Mouse (Mus musculus) heart, adult 18-20 months (tissue): ENCODE results near the gene 4933412E24Rik. TPM values are rescaled to one million over a fixed set of nuclear protein-coding genes. Genes with fewer than 3 reads are reported as not detected.

Experiments
- DNase-seq, 2 experiments: peaks; one replicate each; pipeline ENCODE4 v3.0.0; 2021 to 2022; ENCODE audit warnings: mixed read lengths in 1 of 2
- long read RNA-seq, 2 experiments: library from polyadenylated mRNA; stranded (forward); transcript quantifications; one replicate each; pipeline ENCODE4 v2.0.0; 2021
- total RNA-seq, 2 experiments: library from RNA; stranded (reverse); gene quantifications; 2 replicates each; pipeline ENCODE4 v1.2.3; 2021

The 4933412E24Rik gene
- total RNA-seq = not detected
- long read RNA-seq, experiment 1 = 0 reads
- long read RNA-seq, experiment 2 = 0 reads

DNA sequence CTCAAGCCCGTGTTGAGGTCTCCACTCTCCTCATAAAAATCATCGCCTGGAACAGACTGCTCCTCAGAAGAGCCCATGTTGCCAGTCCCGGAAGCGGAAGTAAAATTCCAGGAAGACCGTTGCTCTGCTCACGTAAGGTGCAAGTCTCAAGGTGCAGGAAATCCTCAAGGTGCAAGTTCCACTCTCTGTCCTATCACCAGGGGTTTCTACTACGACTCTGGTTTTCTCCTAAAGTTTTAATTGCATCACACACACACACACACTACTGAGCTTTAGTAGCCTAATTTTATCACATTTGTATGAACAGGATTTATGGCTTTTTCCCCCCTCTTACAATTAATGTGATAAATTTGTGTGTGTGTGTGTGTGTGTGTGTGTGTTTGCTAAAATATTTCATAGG, at the start of gene 4933412E24Rik:
TSS of gene 4933412E24Rik (minus strand) at position 101 of the 400 bp plus-strand sequence.
- DNase-seq = no peak

- no peak for DNase-seq
These were observed 14.3 kb upstream of the 4933412E24Rik start for GRCm38 (mm10) chr15:60030728-60031127.

DNA sequence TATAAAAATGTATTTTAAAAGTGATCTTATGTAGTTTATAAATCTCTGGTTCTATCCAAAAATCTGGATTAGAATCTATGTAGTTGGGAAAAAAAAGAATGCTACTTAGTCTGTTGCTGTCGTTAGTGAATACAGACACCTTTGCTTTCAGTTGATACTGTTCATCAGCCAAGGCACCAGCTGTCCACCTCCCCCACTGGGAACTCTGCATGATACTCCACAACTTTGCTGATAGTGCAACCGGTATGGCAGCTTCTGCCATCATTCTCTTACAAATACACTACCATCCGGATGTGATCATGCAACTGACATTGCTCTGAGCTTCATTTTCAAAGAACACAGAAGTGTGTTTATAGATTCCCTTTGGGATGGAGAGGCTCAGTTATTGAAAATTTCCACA, 4.8 kb upstream of the 4933412E24Rik start:
- DNase-seq = no peak

DNA sequence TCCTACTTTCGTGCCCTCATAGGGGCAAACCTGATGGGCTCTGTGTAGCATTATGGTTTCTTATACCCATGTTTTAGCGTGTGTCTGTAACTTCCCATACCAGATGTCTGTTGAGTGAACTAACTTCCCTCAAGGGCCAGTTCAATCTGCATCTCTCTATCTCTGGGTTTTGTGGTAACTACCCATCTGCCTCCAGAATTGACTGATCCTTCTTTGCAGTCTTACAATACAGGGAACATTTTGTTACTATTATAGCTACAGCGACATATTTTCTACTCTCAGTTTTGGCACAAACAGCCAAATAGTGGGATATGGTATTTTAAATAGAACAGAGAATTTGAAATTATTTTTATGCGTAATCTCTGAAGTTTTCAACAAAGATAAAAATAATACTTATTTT, 6.2 kb downstream of the 4933412E24Rik start:
- DNase-seq = no peak

GRCm38 (mm10) chr15:60009610-60010009, 6.8 kb downstream of the 4933412E24Rik start:
- DNase-seq = no peak

- DNase-seq = no peak
These were observed 32.6 kb downstream of the 4933412E24Rik start for GRCm38 (mm10) chr15:59983777-59984176.

DNA sequence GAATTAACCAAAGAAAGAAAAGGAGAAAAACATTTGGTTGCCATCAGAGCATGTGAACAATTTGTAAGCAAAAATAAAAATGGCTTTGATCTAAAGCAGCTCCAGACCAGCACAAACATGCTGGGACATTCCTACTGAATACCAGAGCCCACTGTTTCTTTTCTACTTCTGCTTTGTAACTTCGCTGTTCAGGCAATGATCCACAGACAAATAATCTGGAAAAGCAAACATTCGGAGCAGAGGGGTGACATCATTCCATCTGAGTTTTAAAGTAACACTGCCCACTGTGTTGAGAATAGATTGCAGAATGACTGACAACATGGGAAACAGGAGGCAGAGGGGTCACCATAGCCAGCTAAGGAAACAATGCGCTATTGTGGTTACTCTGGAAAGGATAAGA, 41.1 kb downstream of the 4933412E24Rik start:
- DNase-seq = no peak

DNA sequence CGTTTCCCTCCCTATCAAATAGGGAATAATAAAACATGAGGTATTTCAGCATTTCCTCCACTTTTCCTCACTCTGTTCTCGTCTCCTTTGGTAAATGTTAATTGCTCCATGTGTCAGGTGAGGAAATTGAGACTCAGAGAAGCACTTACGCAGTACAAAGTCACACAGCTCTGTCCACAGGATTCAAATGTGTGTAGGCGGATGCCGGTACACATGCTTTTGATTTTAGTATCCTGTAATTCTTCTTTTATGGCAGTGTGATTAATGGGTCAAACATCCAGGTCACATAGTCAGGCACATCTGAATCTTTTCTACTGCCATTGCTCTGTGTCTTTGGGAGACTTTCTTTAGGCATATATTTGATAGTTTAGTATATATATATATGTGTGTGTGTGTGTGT, 41.8 kb downstream of the 4933412E24Rik start:
- DNase-seq = no peak

DNA sequence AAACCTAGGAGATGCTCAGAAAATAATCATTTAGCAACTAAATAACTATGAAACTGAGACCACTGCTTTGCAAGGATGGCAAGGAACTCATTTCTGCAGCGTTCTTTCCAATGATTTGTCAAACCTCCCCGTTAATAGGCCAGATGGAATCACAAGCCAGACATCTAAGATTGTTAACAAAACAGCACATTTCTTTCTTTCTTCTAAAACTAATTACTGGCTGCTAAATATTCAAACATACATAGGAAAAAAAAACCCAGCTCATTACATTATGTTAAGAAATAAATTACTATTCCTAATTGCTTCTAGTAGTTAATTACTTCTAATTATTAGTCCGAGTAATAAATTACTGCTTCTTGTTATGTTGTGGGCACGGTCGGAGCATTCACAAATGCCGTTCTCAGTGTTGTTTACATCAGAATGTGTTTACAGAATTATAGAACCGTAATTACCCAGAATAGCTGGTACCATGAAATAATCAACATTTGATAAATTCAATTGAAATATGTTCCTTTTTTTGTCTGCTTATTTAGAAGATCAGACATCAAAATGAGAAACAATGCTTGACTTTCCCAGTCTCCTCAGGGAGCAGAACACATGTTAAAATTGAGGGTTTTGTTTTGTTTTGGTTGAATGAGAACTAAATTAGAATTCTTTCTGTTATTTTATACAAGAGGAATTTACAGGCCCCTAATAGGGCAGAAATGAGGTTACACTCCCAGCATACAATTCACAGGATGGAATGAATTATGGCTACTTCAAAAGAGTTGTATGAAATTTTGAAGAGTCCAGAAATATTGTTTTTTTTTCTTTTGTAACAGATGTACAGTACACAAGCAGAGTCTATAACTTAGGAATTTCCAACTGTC, 42.5 kb downstream of the 4933412E24Rik start:
- no peak for DNase-seq
